Mouse (Mus musculus) liver, embryonic 14.5 days (tissue): Measurements from ENCODE around the gene Gtf3a.

Experiments used
- CTCF ChIP-seq: IDR thresholded peaks from 2 replicates; pipeline ENCODE4 v1.5.1; 2016; ENCODE audit warnings: antibody characterized with exemption, low read depth, control low read depth
- EP300 ChIP-seq: IDR thresholded peaks from 2 replicates; pipeline ENCODE4 v1.6.1; 2016; ENCODE audit warnings: antibody characterized with exemption, low read depth

DNA sequence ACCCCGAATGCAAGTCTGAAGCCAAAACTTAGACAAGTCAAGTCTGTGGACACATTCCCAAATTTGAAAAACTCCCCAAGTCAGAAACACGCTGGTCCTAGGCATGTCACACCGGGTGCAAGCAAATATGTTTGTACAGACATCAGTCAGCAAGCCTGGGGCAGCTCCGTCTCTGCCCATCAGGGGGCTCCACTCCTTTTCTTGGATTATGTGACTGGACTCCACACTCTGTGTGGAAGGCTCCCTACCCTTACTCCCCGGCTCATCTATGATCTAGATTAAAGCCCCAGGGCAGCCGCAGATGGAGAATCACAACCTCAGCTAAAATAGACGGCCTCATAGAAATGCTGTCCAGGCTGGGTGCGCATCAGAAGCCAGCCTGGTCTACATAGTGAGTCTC is 32.2 kb upstream of the Gtf3a start:
- peak; percentile 25; the same call in 1 of the 2 replicates for TF ChIP-seq CTCF
- no peak for TF ChIP-seq EP300
